Mouse (Mus musculus): Measurements from ENCODE around the gene Ncstn. TPM values are rescaled to one million over a fixed set of nuclear protein-coding genes. Genes with fewer than 3 reads are reported as not detected.
A peak's percentile ranks its signal among the peaks of the same experiment; 100 is the strongest.

Ncstn gene
- total RNA-seq, 2 experiments from 2014 or later: 33.6 to 34.5 TPM

DNA sequence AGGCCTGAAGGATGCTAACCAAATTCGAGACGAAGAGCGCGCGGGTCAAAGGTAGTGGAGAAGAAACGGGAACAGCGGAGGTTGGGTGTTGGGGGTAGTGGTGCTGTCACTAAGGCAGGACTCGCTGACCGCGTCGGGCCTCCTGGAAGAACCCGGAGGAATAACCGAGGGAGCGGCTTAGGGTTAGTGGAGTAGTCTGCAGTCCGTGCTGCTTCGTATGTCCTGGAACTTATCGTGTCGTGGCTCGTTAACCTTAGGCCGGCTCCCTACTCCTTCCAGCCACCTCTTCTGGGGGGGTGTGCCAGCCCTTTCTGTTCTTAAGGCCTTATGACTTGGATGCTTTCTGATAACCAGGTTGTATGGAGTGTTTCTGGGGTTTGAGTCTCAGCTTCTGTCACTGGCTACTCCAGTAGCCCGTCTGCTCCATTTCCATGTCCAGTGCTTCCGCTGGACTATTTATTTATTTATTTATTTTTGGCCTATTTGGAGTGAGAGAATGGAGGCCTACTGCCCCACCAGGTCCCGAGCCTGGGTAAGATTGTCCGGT is 377 bp upstream of the Ncstn start:
- no peak for DNase-seq
- intact Hi-C loops (cut with DNase I; ENCODE audit: low total_unique reads): no loop called here

DNA sequence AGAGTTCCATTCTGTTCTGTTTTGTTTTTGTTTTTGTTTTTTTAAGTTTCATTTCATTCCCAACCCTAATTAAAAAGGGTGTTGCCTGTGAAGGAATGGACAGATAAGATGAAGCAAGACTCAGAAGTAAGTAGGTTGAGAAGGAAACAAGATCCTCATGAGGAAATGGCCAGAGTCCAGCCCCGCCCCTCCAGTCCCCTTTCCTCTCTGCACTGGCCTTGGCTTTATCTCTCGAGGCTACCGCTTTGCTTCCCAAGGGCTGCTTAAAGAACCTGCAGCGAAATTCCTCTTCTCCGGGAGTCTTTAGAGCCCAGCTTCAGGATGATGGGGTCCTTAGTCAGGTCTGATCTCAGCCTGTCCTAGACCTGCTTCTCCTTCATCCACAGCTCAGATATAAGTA is 4.6 kb downstream of the Ncstn start:
- no peak for DNase-seq
- intact Hi-C loops (cut with DNase I; ENCODE audit: low total_unique reads): no loop called here

DNA sequence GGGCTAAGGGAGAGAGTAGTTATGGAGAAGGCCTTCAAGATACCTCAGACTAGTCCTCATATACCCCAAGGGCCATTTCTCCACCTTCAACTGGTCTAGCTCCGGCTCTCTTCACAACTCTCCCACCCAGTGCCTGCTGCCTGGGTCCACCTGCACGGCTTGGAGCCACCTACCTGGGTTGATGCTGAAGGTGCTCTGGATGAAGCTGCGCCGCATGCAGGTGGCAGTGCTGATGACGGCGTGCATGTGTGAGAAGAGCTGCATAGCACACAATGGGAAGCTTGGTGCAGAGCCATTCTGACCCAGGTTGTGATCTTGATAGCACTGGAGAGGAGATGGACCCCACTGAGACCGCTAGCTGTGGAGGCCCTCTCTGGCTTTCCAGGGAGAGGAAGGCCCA is 10.0 kb downstream of the Ncstn start:
- intact Hi-C loops (cut with DNase I; ENCODE audit: low total_unique reads): no loop called here
- DNase-seq: no peak

DNA sequence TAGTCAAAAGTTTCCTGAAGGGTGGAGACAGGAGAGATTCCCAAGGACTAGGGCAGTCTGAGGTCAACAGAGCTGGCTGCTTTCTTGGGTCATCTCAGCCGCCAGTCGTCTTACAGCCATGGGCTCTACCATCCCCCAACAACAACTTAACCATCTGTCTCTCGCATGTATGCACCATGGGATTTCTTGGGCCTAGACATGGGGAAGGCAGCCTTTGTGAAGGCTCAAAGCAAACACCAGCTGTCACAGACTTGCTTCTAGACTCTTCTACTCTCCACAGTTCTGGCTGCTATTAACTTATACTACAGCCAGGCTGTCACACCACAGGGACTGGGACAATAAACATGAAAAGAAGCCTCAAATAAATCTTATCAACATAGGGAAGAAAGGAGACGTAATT is 11.0 kb downstream of the Ncstn start:
- no peak for DNase-seq
- intact Hi-C loops (cut with DNase I; ENCODE audit: low total_unique reads): no loop called here

DNA sequence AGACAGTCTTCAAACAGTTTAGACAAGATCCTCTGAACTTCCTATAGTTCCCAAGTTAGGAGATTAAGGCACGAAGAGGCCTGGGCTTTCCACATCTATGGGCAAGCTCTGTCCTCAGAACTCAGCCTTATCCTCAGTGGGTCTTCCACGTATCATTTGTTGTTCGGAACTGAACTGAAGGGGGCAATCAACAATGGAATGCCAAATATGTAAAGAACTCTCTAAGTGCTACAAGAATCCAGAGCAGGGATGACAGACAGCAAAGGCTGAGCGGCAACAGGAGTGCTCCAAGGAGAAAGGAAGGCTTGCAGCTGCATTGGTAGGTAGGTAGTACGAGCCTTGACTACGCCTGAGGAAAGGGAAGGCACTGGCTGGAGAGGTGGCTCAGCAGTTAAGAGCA is 12.4 kb downstream of the Ncstn start:
- intact Hi-C loops (cut with DNase I; ENCODE audit: low total_unique reads): no loop called here
- no peak for DNase-seq

DNA sequence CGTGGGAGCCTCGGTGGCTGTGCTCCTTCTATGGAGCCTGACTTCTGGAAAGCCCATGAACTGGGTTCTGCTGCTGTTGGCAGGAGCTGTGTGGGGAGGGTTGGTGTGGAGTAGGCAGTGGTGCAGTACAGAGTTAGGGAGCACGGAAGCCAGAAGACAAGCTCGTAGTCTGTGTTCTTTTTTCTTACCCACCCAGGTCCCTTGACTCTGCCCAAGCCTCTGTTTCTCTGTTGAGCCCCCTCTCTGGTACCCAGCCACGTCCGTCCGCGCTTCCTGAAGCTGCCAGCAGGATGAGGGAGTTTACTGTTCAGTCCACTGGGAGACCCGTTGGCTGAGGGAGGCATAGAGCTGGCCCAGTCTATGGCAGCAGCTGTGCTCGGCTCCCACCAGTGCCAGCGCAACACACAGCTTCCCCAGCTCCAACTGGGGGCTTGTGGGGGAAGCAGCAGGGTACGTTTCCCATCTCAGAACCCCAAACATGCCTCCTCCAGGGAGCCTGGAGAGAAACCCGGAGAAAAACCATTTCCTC is 17.9 kb downstream of the Ncstn start:
- peak; percentile 48 for DNase-seq
- intact Hi-C loops (cut with DNase I; ENCODE audit: low total_unique reads): no loop called here

DNA sequence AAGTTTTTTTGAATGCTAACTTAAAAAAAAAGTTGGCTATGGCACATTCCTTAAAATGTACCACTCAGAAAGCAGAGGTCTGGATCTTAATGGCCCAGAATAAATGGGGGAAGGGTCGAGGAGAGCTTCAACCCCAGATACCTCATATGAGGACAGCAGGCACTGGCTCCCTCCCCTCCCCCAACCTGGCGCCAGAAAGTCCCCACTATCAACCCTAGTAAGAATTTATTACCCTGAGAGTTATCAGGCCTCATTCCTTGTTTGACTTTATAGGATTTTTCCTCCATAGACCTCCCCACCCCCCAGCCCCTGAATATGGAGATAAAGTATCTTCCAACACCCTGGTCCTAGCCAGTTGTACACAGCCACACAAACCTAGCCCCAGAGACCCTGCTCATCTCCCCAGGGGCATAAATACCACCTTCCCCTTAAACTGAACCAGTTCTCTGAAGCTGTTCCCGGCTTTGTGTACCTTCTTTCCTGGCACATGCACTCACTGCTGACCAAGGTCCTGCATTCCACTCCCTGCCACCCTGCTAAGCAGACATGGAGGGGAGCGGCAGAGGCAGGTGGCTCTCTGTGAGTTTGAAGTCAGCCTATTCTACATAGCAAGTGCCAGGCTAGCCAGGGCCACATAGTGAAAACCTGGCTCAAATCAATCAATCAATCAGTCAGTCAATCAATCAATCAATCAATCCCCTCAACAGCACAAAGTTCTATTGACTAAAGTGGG is 19.1 kb downstream of the Ncstn start:
- no peak for DNase-seq
- intact Hi-C loops (cut with DNase I; ENCODE audit: low total_unique reads): no loop called here

DNA sequence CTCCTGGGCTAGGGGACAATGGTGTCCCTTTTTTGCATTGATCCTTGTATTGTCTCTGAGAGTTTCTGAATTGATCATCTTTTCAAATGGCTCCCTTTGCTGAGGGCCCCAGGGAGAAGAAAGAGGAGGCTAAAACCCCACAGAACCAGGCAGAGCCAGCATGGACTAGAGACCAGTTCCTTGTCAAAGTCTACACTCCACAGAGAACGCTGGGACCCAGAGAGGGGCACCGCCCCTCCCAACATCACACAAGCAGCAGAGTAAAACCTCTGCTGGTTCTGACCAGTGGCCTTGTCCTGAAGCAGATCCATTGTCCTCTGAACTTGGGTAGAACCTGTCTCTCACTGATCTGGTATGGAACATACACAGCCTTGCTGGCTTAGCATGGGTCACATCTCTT is 20.5 kb downstream of the Ncstn start:
- intact Hi-C loops (cut with DNase I; ENCODE audit: low total_unique reads): no loop called here
- no peak for DNase-seq

DNA sequence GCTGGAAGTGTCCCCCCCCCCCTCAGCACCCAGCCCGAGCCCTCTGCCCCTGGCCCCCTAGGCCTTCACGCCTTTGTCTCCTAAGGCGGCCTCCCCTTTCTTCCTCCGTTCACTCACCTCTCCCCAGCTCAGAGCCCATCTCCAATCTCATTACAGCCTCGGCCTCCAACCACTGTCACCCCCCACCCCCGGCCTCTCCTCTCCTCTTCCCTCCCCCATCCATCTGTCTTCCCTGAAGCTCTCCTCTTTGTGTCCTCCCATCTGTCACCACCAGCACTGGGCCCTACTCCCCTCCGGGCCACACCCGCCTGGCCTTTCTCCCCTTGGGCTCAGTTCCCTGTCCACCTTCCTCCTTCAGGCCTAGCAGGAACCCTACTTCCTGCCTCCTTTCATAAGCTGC is 21.4 kb downstream of the Ncstn start:
- no peak for DNase-seq
- intact Hi-C loops (cut with DNase I; ENCODE audit: low total_unique reads): no loop called here

DNA sequence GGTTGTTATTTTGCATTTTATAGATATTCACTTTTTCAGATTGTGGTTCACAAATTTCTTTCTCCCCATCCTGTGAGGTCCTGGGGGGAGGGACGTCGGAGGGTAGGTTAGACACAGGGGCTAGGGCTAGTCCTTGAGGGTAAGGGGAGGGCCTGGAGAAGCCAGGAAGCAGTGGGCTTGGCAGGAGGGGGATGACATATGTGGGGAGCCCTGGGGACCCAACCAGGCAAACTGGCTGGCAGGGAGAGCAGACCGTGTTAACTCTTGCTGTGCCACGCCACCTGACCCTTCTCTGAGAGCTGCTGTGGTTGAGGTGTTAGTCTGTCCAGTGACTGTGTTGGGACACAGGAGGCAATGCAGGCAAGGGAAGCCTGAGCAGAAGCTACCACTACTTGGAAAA is 21.9 kb downstream of the Ncstn start:
- intact Hi-C loops (cut with DNase I; ENCODE audit: low total_unique reads): no loop called here
- no peak for DNase-seq

DNA sequence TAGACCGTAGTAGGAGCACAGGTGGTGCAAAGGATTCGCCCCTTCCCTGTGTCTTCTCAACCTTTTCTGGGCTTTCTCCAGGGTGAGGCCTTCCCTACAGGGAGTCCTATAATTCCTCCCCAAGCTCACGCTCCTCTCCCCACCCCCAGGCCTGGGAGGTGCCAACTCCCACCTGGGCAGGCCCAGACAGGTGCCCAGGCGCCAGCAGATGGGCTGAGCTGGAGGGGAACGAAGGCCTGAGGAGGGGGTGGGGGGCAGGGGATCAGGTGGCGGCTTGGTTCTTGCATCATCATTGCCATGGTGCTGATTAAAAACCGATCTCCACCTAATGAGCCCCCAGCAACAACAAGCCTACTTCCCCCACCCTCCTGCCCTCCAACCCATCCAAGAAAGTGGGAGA is 23.7 kb downstream of the Ncstn start:
- intact Hi-C loops (cut with DNase I; ENCODE audit: low total_unique reads): loop anchor here (10.0 kb wide), 1 partner anchor 266 kb away; the partner anchor contains the start of gene Kcnj9

DNA sequence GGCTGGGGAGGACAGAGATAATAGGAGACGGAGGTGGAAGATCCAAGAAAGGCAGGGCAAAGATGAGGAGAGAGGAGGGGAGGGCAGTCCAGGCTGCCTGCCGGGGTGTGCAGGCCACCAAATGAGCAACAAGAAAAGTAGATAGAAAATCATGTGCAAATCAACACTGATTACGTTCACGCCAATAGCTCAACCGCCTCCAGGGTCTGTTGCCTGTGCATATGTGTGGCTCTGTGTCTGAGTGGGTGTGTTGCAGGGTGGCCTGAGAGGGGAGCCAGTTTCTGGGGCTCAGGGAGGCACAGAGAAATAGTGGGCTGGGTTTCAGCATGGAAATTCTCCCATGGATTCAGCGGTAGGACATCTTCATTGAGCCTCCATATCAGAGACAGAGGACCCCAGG is 24.3 kb downstream of the Ncstn start:
- DNase-seq: no peak
- intact Hi-C loops (cut with DNase I; ENCODE audit: low total_unique reads): loop anchor here (10.0 kb wide), 1 partner anchor 266 kb away; the partner anchor contains the start of gene Kcnj9

More for the DNA sequence above, 23.7 kb downstream of the Ncstn start:
- DNase-seq: no peak

DNA sequence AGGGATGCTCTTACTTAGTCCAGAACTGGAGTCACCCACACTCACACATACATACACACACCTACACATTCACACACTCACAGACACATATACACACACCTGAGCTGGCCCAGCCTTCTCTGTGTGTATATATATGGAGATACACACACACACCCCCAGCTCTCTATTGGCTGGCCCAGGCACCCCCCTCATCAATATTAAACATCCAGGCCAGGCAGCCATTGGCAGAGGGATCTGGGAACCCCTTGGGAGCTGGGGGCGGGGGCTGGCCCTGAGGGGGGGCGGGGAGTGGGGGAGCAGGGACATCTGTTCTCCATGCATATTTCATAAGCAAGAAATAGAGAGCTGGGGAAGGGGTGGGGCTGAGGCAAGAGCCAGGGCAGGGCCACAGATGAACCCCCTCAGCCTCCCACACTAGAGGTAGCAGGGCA is 25.1 kb downstream of the Ncstn start, which contains the start of gene Nhlh1:
Gene Nhlh1 (minus strand): TSS at position 83 of the 431 bp plus-strand sequence.
- no peak for DNase-seq
- intact Hi-C loops (cut with DNase I; ENCODE audit: low total_unique reads): loop anchor here (10.0 kb wide), 1 partner anchor 267 kb away; the partner anchor contains the start of gene Kcnj9

DNA sequence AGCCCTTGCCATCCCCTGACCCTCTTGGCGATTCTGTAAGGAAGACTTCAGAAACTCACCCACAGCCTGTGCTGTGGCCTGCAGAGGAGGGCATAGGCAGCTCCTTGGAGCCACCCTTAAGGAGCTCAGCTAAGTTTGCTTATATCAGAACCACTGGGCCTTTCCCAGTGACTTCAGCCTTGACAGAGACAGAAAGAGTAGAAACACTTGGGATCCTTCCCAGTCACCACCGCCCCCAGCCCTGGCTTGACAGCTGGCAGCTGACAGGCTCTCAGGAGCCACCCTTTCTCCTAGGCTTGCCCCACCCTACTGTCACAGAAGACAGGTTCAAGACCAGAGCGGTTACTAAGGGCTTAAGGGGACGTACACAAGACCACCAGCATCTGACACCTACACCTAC is 26.3 kb downstream of the Ncstn start:
- intact Hi-C loops (cut with DNase I; ENCODE audit: low total_unique reads): loop anchor here (10.0 kb wide), 1 partner anchor 269 kb away; the partner anchor contains the start of gene Kcnj9

DNA sequence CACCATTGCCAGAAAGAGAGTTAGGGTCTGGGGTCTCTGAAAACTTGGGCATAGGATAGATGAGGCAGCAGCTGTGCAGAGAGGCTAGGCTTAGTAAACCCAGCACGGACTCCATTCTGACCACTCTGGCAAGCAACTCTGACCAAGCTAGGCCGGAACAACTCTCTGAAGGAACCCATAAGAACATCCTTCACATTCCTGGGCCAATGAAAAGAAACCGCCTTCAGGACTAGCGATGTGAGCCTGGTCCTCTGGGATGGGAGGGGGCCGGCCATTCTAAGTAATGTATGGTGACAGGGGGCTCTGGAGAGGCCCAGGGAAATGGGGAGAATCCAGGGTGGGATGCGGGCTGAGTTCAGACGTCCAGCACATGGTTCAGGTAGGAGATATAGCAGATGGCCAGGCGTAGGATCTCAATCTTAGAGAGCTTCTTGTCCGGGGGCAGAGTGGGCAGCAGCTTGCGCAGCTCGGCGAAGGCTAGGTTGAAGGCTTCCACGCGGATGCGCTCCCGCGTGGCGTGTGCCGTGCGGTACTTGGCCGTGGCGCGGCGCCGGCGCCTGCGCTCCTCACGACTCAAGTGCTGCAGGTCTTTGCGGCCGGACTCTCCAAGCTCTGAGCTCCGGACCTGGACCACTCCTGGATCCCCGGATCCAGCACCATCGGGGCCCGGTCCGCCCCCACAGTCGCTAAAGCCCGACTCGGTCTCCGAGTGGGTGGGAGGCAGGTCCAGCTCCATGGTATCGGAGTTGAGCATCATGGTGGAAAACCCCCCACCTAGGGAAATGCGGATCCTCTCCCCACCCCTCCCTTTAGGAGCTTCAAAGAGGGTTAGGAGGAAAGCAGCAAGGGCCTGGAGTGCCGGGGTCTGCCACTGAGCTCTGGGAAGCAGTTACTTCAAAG is 28.8 kb downstream of the Ncstn start:
- no peak for DNase-seq
- intact Hi-C loops (cut with DNase I; ENCODE audit: low total_unique reads): loop anchor here (10.0 kb wide), 1 partner anchor 271 kb away; the partner anchor contains the start of gene Kcnj9

More for the DNA sequence above, 26.3 kb downstream of the Ncstn start:
- no peak for DNase-seq

DNA sequence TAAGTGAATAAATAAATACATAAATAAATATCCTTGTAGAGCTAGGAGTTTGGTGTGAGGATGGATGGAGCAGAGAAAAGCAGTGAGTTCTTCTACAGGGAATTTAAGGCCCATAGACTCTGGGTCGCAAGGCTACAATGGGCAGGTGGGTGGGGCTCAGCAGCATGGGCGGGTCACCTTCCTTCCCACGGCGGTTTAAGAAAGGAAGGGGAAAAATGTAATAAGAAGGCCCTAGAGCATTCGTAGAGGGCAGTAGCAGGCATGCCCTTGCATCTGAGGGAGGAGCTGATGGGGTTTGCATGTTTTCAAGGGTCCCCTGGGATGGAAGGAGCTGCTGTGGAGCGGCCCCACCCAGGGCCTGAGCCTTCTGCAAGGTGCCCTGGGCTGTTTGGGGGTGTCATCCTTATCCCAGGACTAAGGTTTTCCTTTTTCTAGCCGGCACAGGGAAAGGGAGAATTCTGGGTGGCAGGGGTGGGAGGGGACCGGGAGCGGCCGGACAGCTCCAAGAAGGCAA is 29.8 kb downstream of the Ncstn start:
- DNase-seq: no peak
- intact Hi-C loops (cut with DNase I; ENCODE audit: low total_unique reads): loop anchor here (10.0 kb wide), 1 partner anchor 272 kb away; the partner anchor contains the start of gene Kcnj9

DNA sequence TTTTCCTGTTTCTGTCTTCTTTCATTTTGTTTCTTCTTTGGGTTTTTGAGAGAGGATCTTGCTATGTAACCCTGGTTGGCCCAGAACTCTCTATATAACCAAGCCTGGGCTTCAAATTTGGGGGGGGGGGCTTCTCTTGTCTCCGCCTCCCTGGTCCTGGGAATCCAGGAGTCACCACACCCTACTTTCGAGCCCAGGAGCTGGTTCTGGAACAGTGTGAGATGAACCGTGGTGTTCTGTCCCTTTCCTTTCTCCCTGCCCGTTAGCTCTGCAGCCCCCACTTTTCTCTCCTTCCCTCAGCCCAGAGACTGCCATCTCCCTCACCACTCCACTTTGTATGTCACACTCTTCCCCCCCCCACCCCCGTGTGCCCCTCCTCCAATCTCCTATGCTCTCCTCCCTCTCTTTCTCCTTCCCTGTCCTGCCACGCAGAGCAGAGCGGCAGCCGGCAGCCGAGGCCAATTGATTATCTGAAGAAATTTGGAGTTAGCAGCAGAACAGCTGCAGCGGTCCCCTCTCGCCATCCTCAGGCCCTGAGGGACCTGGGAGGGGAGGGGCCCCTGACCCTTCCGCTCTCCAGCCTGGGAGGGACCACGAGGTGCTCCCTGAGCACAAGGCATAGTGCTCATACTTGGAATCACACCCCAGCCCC is 33.3 kb downstream of the Ncstn start:
- DNase-seq: peak; percentile 40
- intact Hi-C loops (cut with DNase I; ENCODE audit: low total_unique reads): no loop called here

DNA sequence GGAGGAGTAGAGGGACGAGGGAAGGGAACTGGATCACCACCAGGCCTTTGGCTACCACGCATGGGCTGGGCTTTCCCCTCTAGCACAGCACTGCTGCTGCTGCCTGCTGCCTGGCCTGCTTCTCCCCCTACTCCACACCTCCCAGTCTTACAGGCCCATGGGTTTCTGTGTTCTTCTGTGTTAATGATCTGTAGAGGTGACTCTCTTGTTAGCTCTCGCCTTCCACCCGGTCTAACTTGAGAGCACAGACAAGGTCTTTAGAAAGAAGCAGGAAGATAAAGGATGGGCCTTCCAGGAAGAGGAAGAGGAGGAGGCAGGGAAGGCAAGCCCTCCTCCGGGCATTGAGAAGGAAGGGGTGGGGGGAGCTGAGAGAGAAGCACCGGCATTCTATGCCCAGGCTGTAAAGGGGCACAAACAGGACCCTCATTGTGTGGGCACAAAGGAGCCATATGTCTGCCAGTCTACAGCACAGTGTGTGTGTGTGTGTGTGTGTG is 34.3 kb downstream of the Ncstn start:
- intact Hi-C loops (cut with DNase I; ENCODE audit: low total_unique reads): no loop called here
- DNase-seq: no peak

DNA sequence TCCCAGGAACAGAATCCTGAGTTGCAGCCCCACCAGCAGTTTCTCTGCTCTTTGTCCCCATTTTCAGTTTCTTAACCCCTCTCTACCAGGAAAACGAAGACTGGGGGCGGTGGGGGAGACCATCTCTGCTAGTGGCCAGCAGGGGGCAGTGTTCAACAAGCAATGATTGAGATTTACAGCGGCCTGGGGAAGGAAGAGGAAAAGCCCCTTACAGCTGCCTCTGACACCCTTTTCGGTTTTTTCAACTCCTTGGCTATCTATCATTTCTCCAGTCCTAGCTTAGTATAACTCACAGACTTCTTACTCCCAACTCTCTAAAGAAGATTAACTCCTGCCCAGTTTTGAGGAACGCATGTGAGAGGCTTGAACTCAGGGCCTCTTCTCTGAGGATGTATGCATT is 35.7 kb downstream of the Ncstn start:
- intact Hi-C loops (cut with DNase I; ENCODE audit: low total_unique reads): no loop called here
- peak; percentile 71 for DNase-seq

Measured in gastrocnemius, postnatal 14 days (tissue).